Comparison of ENCODE assay signal across 13 mouse cellular contexts in genomic region chr10:25677889-25678288, GRCm38 (mm10).
A peak's percentile ranks its signal among the peaks of the same experiment; 100 is the strongest.
DNase-seq lines count a peak whose midpoint lies in the region; ATAC-seq and TF ChIP-seq lines count a peak whose summit lies in the region.
"Had no signal": no experiment of that assay in that cellular context is flagged by ENCODE, and none has a peak within 500 bp of the region (broad histone marks: within the 10 kb centered on the region; RNA-seq: fewer than 3 reads in every experiment).

No protein-coding gene starts in this region.

- H3K4me3 ChIP-seq in embryonic facial prominence, embryonic 14.5 days (ENCODE audit: low read depth, low read length) = no peak overlapping the region
- no peak overlapping the region for H3K4me3 ChIP-seq in embryonic facial prominence, embryonic 10.5 days
- no peak overlapping the region for H3K4me3 ChIP-seq in layer of hippocampus, adult 2 months

- no peak overlapping the region for H3K27ac ChIP-seq in embryonic facial prominence, embryonic 14.5 days (replicated peaks; ENCODE audit: low read depth, low read length)
- no peak overlapping the region for H3K27ac ChIP-seq in embryonic facial prominence, embryonic 10.5 days (replicated peaks)
- peak overlapping the region; percentile 61; the same call in 1 of the 2 replicates for H3K27ac ChIP-seq in layer of hippocampus, adult 2 months
- H3K27ac ChIP-seq: macrophage had no signal

- TF ChIP-seq CTCF in layer of hippocampus, adult 2 months (conservative IDR thresholded peaks at IDR 0.05) = no peak

- DNase-seq in embryonic facial prominence, embryonic 14.5 days (ENCODE audit: low spot score) = peak; percentile 40
- no peak for DNase-seq in embryonic facial prominence, embryonic 10.5 days (ENCODE audit: low spot score)
- peak; percentile 38 for DNase-seq in right cerebral cortex, adult 18-20 months
- no peak for DNase-seq in right cerebral cortex, postnatal 4 days
- DNase-seq in layer of hippocampus, adult 2 months (ENCODE audit: low spot score in 2 of 2) = peak; percentile 32 to 80
- peak; percentile 55 for DNase-seq in telencephalon, adult 2 months (ENCODE audit: low read depth, low spot score)
- no peak for DNase-seq in liver
- no peak for DNase-seq in T-cell, adult 2 months (ENCODE audit: low spot score)
- DNase-seq: cerebellum, postnatal 36 days; kidney, postnatal 36 days; thymus, postnatal 25 days had no signal

- no peak overlapping the region for H3K9ac ChIP-seq in embryonic facial prominence, embryonic 14.5 days (ENCODE audit: low read depth, low read length)

- 48% methylated on average over 1 of the region's 1 CpGs for WGBS in embryonic facial prominence, embryonic 14.5 days
- 65% methylated on average over 1 of the region's 1 CpGs for WGBS in embryonic facial prominence, embryonic 10.5 days

- no peaks in the 10 kb centered on the region for H3K36me3 ChIP-seq in embryonic facial prominence, embryonic 14.5 days (ENCODE audit: control insufficient read depth, insufficient read depth, low read length)
- no peaks in the 10 kb centered on the region for H3K36me3 ChIP-seq in embryonic facial prominence, embryonic 10.5 days (replicated peaks)

- H3K4me1 ChIP-seq in embryonic facial prominence, embryonic 14.5 days (ENCODE audit: control insufficient read depth, insufficient read depth, low read length) = no peaks in the 10 kb centered on the region
- 0 out of 2 replicates have a peak, but pooled peaks cover 4% of the 10 kb centered on the region for H3K4me1 ChIP-seq in embryonic facial prominence, embryonic 10.5 days

- H3K27me3 ChIP-seq in embryonic facial prominence, embryonic 14.5 days (replicated peaks; ENCODE audit: control insufficient read depth, insufficient read depth, low read length) = no peaks in the 10 kb centered on the region
- H3K27me3 ChIP-seq in embryonic facial prominence, embryonic 10.5 days (replicated peaks; ENCODE audit: low read depth, poor library complexity, severe bottlenecking) = no peaks in the 10 kb centered on the region
- H3K27me3 ChIP-seq: Patski had no signal

- ATAC-seq in embryonic facial prominence, embryonic 14.5 days (ENCODE audit: low read depth) = no peak
- ATAC-seq: Patski had no signal

- H3K4me2 ChIP-seq in embryonic facial prominence, embryonic 14.5 days (ENCODE audit: low read depth, low read length) = no peak overlapping the region

- H3K9me3 ChIP-seq in embryonic facial prominence, embryonic 14.5 days (ENCODE audit: control insufficient read depth, low read length) = no peaks in the 10 kb centered on the region
- H3K9me3 ChIP-seq in embryonic facial prominence, embryonic 10.5 days = no peaks in the 10 kb centered on the region

Comparison
In these comparisons a context has a peak if more than half of its experiments do, and no peak if none do; other contexts are left out.
1. DNase-seq: peak in embryonic facial prominence, embryonic 14.5 days (single experiment), right cerebral cortex, adult 18-20 months (single experiment), layer of hippocampus, adult 2 months (2 of 2) and telencephalon, adult 2 months (single experiment); none in embryonic facial prominence, embryonic 10.5 days (single experiment), right cerebral cortex, postnatal 4 days (single experiment), liver (single experiment) and T-cell, adult 2 months (single experiment).